Mouse (Mus musculus) cortical plate, adult 2 months (tissue): Measurements from ENCODE around the gene Ak2.

Experiments used
- CTCF ChIP-seq: fragments of 200-500 bp; IDR thresholded peaks from 2 replicates; pipeline ENCODE4 v1.5.1; 2011; ENCODE audit warnings: mild to moderate bottlenecking, control low read depth, low read length; ENCODE audit not compliant: insufficient read depth; ENCODE audit errors: extremely low read depth
- POLR2A ChIP-seq: fragments of 200-500 bp; IDR thresholded peaks from 2 replicates; pipeline ENCODE4 v1.6.1; 2011; ENCODE audit warnings: mild to moderate bottlenecking, low read length, control low read depth; ENCODE audit not compliant: insufficient read depth; ENCODE audit errors: extremely low read depth

DNA sequence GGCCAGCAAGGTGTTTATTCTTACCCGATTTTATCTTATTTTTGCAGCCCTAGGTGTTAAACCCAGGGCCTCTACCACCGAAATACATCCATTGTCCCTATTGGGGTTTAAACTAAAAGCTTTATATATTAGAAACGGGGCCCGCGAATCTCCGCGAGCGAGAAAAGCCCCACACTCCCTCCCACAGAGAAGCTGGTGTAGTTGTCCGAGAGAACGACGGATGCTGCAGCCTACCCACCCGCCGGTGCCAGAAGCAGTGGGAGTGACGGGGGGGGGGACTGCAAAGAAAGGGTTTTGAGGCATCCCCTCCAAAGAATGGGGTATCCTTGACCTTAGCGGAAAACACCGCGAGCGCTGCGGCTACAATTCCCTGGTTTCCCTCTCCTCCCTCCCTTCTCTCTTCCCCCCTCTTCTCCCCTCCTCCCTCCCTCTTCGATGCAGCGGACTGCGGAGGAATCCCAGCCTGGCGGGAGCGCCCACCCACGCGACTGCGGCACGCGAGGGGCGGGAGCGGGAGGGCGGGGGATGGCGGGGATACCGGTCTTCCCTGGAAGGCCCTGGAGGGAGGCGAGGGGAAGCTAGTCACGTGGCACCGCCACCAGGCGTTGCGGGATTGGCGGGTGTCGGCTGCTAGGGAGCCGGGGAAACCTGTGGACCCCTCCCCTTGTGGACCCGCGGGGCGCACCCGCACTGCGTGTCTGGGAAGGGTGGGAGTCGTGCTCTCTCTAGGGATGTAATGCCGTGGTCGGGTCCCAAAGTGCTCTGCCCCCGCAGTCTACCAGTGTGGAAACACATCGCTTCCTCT lies 56.9 kb downstream of the Ak2 start:
- TF ChIP-seq POLR2A (peak; percentile 32; the same call in 1 of the 2 replicates), CTCF (no peak)
